Mouse (Mus musculus) ES-Bruce4 (cell line): ENCODE data around the gene Tmem216. TPM values are rescaled to one million over a fixed set of nuclear protein-coding genes. Genes with fewer than 3 reads are reported as not detected.
A peak's percentile ranks its signal among the peaks of the same experiment; 100 is the strongest.

ENCODE experiments used
- H3K27ac ChIP-seq: 2 replicates; pipeline ENCODE4 v1.5.1; 2012; ENCODE audit warnings: low read length, inconsistent platforms; ENCODE audit not compliant: insufficient read depth
- H3K27me3 ChIP-seq: 2 replicates; pipeline ENCODE4 v1.6.1; 2012; ENCODE audit warnings: mild to moderate bottlenecking, low read length, inconsistent platforms; ENCODE audit not compliant: control insufficient read depth, poor library complexity, insufficient read depth, severe bottlenecking
- H3K36me3 ChIP-seq: 2 replicates; pipeline ENCODE4 v1.6.1; 2012; ENCODE audit warnings: inconsistent platforms, mild to moderate bottlenecking, low read length, moderate library complexity; ENCODE audit not compliant: control insufficient read depth, poor library complexity, insufficient read depth, severe bottlenecking
- H3K4me1 ChIP-seq: one replicate; pipeline ENCODE4 v1.8.1; 2011; ENCODE audit warnings: low read length; ENCODE audit not compliant: control insufficient read depth, insufficient read depth
- H3K4me3 ChIP-seq: 2 replicates; pipeline ENCODE4 v1.5.1; 2011; ENCODE audit warnings: low read depth, mild to moderate bottlenecking, low read length
- H3K9ac ChIP-seq: 2 replicates; pipeline ENCODE4 v1.6.1; 2012; ENCODE audit warnings: low read depth, mild to moderate bottlenecking, inconsistent platforms; ENCODE audit not compliant: poor library complexity, severe bottlenecking
- H3K9me3 ChIP-seq: replicated peaks from 2 replicates; pipeline ENCODE4 v1.6.1; 2012; ENCODE audit warnings: mild to moderate bottlenecking, low read length, inconsistent platforms; ENCODE audit not compliant: control insufficient read depth, poor library complexity, insufficient read depth, severe bottlenecking
- CTCF ChIP-seq: IDR thresholded peaks from one replicate; pipeline ENCODE4 v1.8.1; 2011; ENCODE audit warnings: low read depth, low read length
- EP300 ChIP-seq: IDR thresholded peaks from 2 replicates; pipeline ENCODE4 v1.6.1; 2011; ENCODE audit warnings: low read depth, low read length; ENCODE audit not compliant: insufficient read depth
- POLR2A ChIP-seq: IDR thresholded peaks from one replicate; pipeline ENCODE4 v1.8.1; 2011; ENCODE audit warnings: low read length; ENCODE audit not compliant: insufficient read depth
- polyA plus RNA-seq: library from polyadenylated mRNA; stranded (reverse); fragments of >200 nt; gene quantifications from 2 replicates; pipeline ENCODE4 v1.2.4, GENCODE M21; 2011; ENCODE audit warnings: low read depth; ENCODE audit not compliant: missing spikeins, insufficient read depth, insufficient read length

Tmem216 gene
- polyA plus RNA-seq, 1 experiment: 12.2 TPM

DNA sequence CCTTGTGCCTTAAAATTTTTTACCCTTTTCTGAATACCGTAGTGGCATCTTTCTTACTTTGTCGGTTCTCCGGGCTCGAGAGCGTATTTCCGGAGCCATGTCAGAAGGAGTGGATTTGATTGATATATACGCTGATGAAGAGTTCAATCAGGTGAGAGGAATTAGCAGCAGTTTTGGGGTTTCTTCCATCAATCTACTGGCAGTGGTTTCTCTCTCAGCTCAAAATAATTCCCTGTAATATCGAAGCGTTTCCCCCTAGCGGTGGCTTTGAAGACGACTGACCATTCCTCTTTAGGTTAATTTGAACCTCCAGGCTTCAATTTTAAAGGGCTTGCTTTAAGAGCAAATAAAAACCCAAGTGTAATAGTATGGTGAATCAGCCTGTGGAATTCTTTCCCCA lies 30.1 kb downstream of the Tmem216 start, which contains the start of gene Sdhaf2:
Gene Sdhaf2, minus strand, starts transcription at position 233 of the 400 bp plus-strand sequence.
- H3K9me3 ChIP-seq: no peaks in the 10 kb centered on the region
- TF ChIP-seq CTCF (no peak), EP300 (no peak), POLR2A (no peak)

DNA sequence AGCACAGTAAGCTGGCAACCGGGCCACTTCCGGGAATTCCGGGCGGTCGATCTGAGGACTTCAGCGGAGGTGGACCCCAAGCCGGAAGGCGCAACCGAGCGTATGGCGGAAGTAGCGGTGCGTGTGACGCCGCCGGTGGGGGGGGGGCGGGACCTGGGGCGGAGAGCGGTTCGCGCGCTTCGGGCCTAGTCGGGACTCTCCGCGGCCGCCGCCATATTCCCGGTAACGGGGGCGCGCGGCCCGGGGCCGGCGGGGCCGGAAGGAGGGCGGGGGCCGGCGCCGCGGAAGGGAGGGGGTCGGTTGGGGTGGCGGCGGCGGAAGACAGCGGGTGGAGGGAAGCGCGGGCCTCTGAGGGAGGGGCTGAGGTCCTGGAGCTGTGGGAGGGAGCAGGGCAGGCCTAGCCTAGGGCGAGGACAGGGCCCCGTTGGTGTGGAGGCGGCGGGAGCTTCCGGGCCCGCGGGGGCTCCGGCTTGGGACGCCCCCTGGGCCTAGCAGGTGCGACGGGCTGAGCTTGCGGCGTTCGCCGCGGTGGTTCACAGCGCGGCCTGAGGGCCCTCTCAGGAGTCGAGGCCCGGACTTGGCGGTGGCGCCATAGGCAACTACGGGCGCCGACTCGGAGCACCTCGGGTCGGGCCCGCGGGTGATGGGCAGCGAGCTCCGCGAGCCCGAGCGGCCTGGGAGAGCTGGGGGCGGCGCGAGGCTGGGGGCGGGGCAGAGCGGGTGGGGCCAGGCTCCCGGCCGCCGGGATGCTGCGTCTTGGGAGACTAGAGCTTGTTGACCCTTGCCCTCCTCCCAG lies 30.7 kb downstream of the Tmem216 start, which contains the start of gene Cpsf7:
Gene Cpsf7, plus strand, starts transcription at position 161 of the 796 bp plus-strand sequence.
- TF ChIP-seq POLR2A: peak; percentile 45
- TF ChIP-seq EP300: no peak
- no peak for TF ChIP-seq CTCF
- no peaks in the 10 kb centered on the region for H3K9me3 ChIP-seq
- H3K27ac ChIP-seq: peak within 1 kb of the TSS; percentile 81
- H3K36me3 ChIP-seq: peaks cover 11% of the 10 kb centered on the region; the same call in 1 of the 2 replicates
- no peaks in the 10 kb centered on the region for H3K27me3 ChIP-seq
- H3K9ac ChIP-seq: peak within 1 kb of the TSS; percentile 98
- H3K4me3 ChIP-seq: peak within 1 kb of the TSS; percentile 88
- H3K4me1 ChIP-seq: no peaks in the 10 kb centered on the region

More for the DNA sequence above, 30.1 kb downstream of the Tmem216 start, which contains the start of gene Sdhaf2:
- peak within 1 kb of the TSS; percentile 81 for H3K27ac ChIP-seq
- peaks cover 17% of the 10 kb centered on the region for H3K36me3 ChIP-seq
- H3K4me1 ChIP-seq: no peaks in the 10 kb centered on the region
- H3K27me3 ChIP-seq: no peaks in the 10 kb centered on the region
- peak within 1 kb of the TSS; percentile 98 for H3K9ac ChIP-seq
- peak within 1 kb of the TSS; percentile 88 for H3K4me3 ChIP-seq

DNA sequence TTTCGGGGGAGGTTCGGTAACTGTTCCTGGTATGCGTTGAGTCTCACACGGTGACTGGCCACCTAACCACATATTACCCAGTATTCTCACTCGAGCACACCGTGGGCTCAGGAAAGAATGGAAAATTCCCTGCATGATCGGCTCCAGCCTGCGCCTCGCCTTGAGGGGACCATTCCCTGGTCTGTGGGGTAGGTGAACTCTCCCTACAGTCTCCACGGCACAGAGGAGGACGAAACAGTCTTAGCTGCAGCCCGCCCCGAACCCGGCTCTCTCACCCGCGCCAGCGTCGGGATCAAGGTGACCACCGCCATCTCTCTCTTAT lies 31.3 kb downstream of the Tmem216 start:
- H3K4me1 ChIP-seq: no peaks in the 10 kb centered on the region
- no peak for TF ChIP-seq CTCF
- no peak for TF ChIP-seq POLR2A
- no peak for TF ChIP-seq EP300
- no peak overlapping the region for H3K27ac ChIP-seq
- no peaks in the 10 kb centered on the region for H3K27me3 ChIP-seq
- H3K4me3 ChIP-seq: peak overlapping the region; percentile 73
- H3K9me3 ChIP-seq: no peaks in the 10 kb centered on the region
- peaks cover 10% of the 10 kb centered on the region; the same call in 1 of the 2 replicates for H3K36me3 ChIP-seq
- peak overlapping the region; percentile 98 for H3K9ac ChIP-seq

DNA sequence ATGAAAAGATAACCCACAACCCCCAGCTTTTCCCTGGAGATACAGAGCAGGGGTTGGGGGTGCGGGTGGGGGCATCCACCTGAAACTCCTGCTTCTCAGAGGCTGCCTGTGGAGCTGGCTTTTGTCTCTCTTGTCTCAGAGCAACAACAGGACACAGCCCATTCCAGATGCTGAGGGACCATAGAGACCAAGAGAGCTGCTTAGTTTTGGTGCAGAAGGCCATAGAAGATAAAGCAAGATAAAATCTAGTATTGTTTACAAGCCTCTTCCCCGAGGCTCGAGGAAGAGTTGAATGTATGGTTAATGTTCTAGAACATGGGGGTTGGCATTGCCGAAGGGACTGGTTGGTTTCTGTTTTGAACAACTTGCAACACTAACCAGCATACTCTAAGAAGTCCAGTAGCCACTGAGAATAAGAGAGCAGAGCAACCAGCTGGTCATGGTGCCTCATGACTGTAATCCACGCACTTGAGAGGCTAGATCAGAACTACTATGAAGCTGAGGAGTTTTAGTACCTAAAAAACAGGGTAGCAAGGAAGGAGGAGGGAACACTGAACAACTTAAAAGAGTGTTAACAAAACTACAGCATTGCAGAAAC lies 32.5 kb downstream of the Tmem216 start:
- TF ChIP-seq EP300 (no peak), CTCF (no peak), POLR2A (no peak)
- H3K9me3 ChIP-seq: no peaks in the 10 kb centered on the region
- H3K4me1 ChIP-seq: no peaks in the 10 kb centered on the region
- peaks cover 6% of the 10 kb centered on the region; the same call in 1 of the 2 replicates for H3K36me3 ChIP-seq
- no peak overlapping the region for H3K9ac ChIP-seq
- H3K27me3 ChIP-seq: no peaks in the 10 kb centered on the region
- no peak overlapping the region for H3K27ac ChIP-seq
- H3K4me3 ChIP-seq: no peak overlapping the region

DNA sequence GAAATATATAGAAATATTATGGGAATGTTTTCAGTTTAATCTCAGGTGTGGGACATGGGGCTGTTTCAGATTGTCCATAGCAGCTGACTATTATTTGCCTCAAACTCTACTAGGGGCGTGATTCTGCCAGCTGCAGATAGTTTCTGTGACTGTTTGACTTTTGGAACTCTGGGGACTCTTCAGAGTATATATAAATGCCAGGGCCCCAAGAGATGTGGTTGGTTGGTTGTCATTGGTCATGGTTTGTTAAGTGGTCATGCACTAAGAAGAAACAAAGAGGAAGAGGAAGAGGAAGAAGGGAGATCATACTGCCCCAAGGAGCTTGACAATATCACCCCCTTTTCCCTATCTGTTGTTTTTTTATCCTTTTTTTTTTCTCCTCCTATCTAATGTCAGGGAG lies 34.1 kb downstream of the Tmem216 start:
- Histone ChIP-seq H3K27me3 (no peaks in the 10 kb centered on the region), H3K9ac (no peak overlapping the region), H3K9me3 (no peaks in the 10 kb centered on the region), H3K27ac (no peak overlapping the region), H3K4me1 (no peaks in the 10 kb centered on the region), H3K4me3 (no peak overlapping the region), H3K36me3 (peaks cover 5% of the 10 kb centered on the region)
- TF ChIP-seq EP300 (no peak), POLR2A (no peak), CTCF (no peak)

DNA sequence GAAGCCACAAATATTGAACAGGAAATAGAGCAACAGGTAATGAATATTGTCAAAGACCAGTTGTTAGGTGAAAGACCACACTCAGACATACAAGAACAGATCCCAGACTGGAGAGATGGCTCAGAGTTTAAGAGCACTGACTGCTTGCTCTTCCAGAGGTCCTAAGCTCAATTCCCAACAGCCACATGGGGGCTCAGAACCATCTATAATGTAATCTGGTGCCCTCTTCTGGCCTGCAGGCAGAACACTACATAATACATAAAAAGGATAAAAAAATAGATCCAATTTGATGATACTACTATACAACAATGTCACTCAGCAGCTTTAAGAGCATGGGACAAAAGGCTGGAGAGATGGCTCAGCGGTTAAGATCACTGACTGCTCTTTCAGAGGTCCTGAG lies 35.7 kb downstream of the Tmem216 start:
- H3K4me3 ChIP-seq: no peak overlapping the region
- no peaks in the 10 kb centered on the region for H3K9me3 ChIP-seq
- no peaks in the 10 kb centered on the region for H3K4me1 ChIP-seq
- no peak overlapping the region for H3K27ac ChIP-seq
- H3K36me3 ChIP-seq: peaks cover 12% of the 10 kb centered on the region
- TF ChIP-seq POLR2A: no peak
- TF ChIP-seq EP300: no peak
- no peak for TF ChIP-seq CTCF
- H3K27me3 ChIP-seq: no peaks in the 10 kb centered on the region
- no peak overlapping the region for H3K9ac ChIP-seq
